Mouse (Mus musculus): ENCODE measurements around the gene Gabbr2. TPM values are rescaled to one million over a fixed set of nuclear protein-coding genes. Genes with fewer than 3 reads are reported as not detected.

Gabbr2 gene
- polyA plus RNA-seq, 1 experiment = not detected

- H3K4me3 ChIP-seq (ENCODE audit: low read depth, low read length) = no peak overlapping the region
- 0 out of 2 replicates have a peak, but pooled peaks cover 2% of the 10 kb centered on the region for H3K9me3 ChIP-seq (replicated peaks; ENCODE audit: control insufficient read depth, insufficient read depth, low read length, poor library complexity, severe bottlenecking)
- no peak overlapping the region for H3K27ac ChIP-seq (ENCODE audit: insufficient read depth, low read length)
- TF ChIP-seq CTCF (IDR thresholded peaks at IDR 0.05; ENCODE audit: low read depth, low read length) (no peak), POLR2A (IDR thresholded peaks at IDR 0.05; ENCODE audit: insufficient read depth, low read length) (no peak), EP300 (IDR thresholded peaks at IDR 0.05; ENCODE audit: insufficient read depth, low read depth, low read length) (no peak)
- H3K36me3 ChIP-seq (ENCODE audit: control insufficient read depth, insufficient read depth, low read length, poor library complexity, severe bottlenecking) = no peaks in the 10 kb centered on the region
- H3K9ac ChIP-seq (ENCODE audit: low read depth, poor library complexity, severe bottlenecking) = no peak overlapping the region
- no peaks in the 10 kb centered on the region for H3K4me1 ChIP-seq (ENCODE audit: control insufficient read depth, insufficient read depth, low read length)
- no peaks in the 10 kb centered on the region for H3K27me3 ChIP-seq (ENCODE audit: control insufficient read depth, insufficient read depth, low read length, poor library complexity, severe bottlenecking)
These were observed 146.6 kb downstream of the Gabbr2 start for GRCm38 (mm10) chr4:46844982-46845643.

GRCm38 (mm10) chr4:46844567-46844966, 147.1 kb downstream of the Gabbr2 start:
- no peaks in the 10 kb centered on the region for H3K4me1 ChIP-seq (ENCODE audit: control insufficient read depth, insufficient read depth, low read length)
- no peaks in the 10 kb centered on the region for H3K36me3 ChIP-seq (ENCODE audit: control insufficient read depth, insufficient read depth, low read length, poor library complexity, severe bottlenecking)
- no peak overlapping the region for H3K4me3 ChIP-seq (ENCODE audit: low read depth, low read length)
- TF ChIP-seq POLR2A (IDR thresholded peaks at IDR 0.05; ENCODE audit: insufficient read depth, low read length) (no peak), EP300 (IDR thresholded peaks at IDR 0.05; ENCODE audit: insufficient read depth, low read depth, low read length) (no peak), CTCF (IDR thresholded peaks at IDR 0.05; ENCODE audit: low read depth, low read length) (no peak)
- H3K9me3 ChIP-seq (replicated peaks; ENCODE audit: control insufficient read depth, insufficient read depth, low read length, poor library complexity, severe bottlenecking) = 0 out of 2 replicates have a peak, but pooled peaks cover 2% of the 10 kb centered on the region
- no peak overlapping the region for H3K27ac ChIP-seq (ENCODE audit: insufficient read depth, low read length)
- H3K9ac ChIP-seq (ENCODE audit: low read depth, poor library complexity, severe bottlenecking) = no peak overlapping the region
- H3K27me3 ChIP-seq (ENCODE audit: control insufficient read depth, insufficient read depth, low read length, poor library complexity, severe bottlenecking) = no peaks in the 10 kb centered on the region

- Histone ChIP-seq H3K9ac (ENCODE audit: low read depth, poor library complexity, severe bottlenecking) (no peak overlapping the region), H3K4me1 (ENCODE audit: control insufficient read depth, insufficient read depth, low read length) (no peaks in the 10 kb centered on the region), H3K9me3 (replicated peaks; ENCODE audit: control insufficient read depth, insufficient read depth, low read length, poor library complexity, severe bottlenecking) (0 out of 2 replicates have a peak, but pooled peaks cover 2% of the 10 kb centered on the region), H3K4me3 (ENCODE audit: low read depth, low read length) (no peak overlapping the region), H3K27me3 (ENCODE audit: control insufficient read depth, insufficient read depth, low read length, poor library complexity, severe bottlenecking) (no peaks in the 10 kb centered on the region), H3K36me3 (ENCODE audit: control insufficient read depth, insufficient read depth, low read length, poor library complexity, severe bottlenecking) (no peaks in the 10 kb centered on the region), H3K27ac (ENCODE audit: insufficient read depth, low read length) (no peak overlapping the region)
- TF ChIP-seq EP300 (IDR thresholded peaks at IDR 0.05; ENCODE audit: insufficient read depth, low read depth, low read length) (no peak), POLR2A (IDR thresholded peaks at IDR 0.05; ENCODE audit: insufficient read depth, low read length) (no peak), CTCF (IDR thresholded peaks at IDR 0.05; ENCODE audit: low read depth, low read length) (no peak)
These were observed 149.1 kb downstream of the Gabbr2 start for GRCm38 (mm10) chr4:46842596-46842995.

GRCm38 (mm10) chr4:46840146-46840545, 151.5 kb downstream of the Gabbr2 start:
- TF ChIP-seq EP300 (IDR thresholded peaks at IDR 0.05; ENCODE audit: insufficient read depth, low read depth, low read length) (no peak), CTCF (IDR thresholded peaks at IDR 0.05; ENCODE audit: low read depth, low read length) (no peak), POLR2A (IDR thresholded peaks at IDR 0.05; ENCODE audit: insufficient read depth, low read length) (no peak)
- no peak overlapping the region for H3K27ac ChIP-seq (ENCODE audit: insufficient read depth, low read length)
- H3K4me3 ChIP-seq (ENCODE audit: low read depth, low read length) = no peak overlapping the region
- no peaks in the 10 kb centered on the region for H3K36me3 ChIP-seq (ENCODE audit: control insufficient read depth, insufficient read depth, low read length, poor library complexity, severe bottlenecking)
- no peaks in the 10 kb centered on the region for H3K4me1 ChIP-seq (ENCODE audit: control insufficient read depth, insufficient read depth, low read length)
- no peaks in the 10 kb centered on the region for H3K9me3 ChIP-seq (replicated peaks; ENCODE audit: control insufficient read depth, insufficient read depth, low read length, poor library complexity, severe bottlenecking)
- no peak overlapping the region for H3K9ac ChIP-seq (ENCODE audit: low read depth, poor library complexity, severe bottlenecking)
- H3K27me3 ChIP-seq (ENCODE audit: control insufficient read depth, insufficient read depth, low read length, poor library complexity, severe bottlenecking) = no peaks in the 10 kb centered on the region

GRCm38 (mm10) chr4:46837362-46837761, 154.3 kb downstream of the Gabbr2 start:
- Histone ChIP-seq H3K27ac (ENCODE audit: insufficient read depth, low read length) (no peak overlapping the region), H3K4me1 (ENCODE audit: control insufficient read depth, insufficient read depth, low read length) (no peaks in the 10 kb centered on the region), H3K36me3 (ENCODE audit: control insufficient read depth, insufficient read depth, low read length, poor library complexity, severe bottlenecking) (no peaks in the 10 kb centered on the region), H3K27me3 (ENCODE audit: control insufficient read depth, insufficient read depth, low read length, poor library complexity, severe bottlenecking) (no peaks in the 10 kb centered on the region), H3K9me3 (replicated peaks; ENCODE audit: control insufficient read depth, insufficient read depth, low read length, poor library complexity, severe bottlenecking) (no peaks in the 10 kb centered on the region), H3K9ac (ENCODE audit: low read depth, poor library complexity, severe bottlenecking) (no peak overlapping the region), H3K4me3 (ENCODE audit: low read depth, low read length) (no peak overlapping the region)
- TF ChIP-seq POLR2A (IDR thresholded peaks at IDR 0.05; ENCODE audit: insufficient read depth, low read length) = no peak
- no peak for TF ChIP-seq EP300 (IDR thresholded peaks at IDR 0.05; ENCODE audit: insufficient read depth, low read depth, low read length)
- TF ChIP-seq CTCF (IDR thresholded peaks at IDR 0.05; ENCODE audit: low read depth, low read length) = no peak

- Histone ChIP-seq H3K4me1 (ENCODE audit: control insufficient read depth, insufficient read depth, low read length) (no peaks in the 10 kb centered on the region), H3K27me3 (ENCODE audit: control insufficient read depth, insufficient read depth, low read length, poor library complexity, severe bottlenecking) (no peaks in the 10 kb centered on the region), H3K36me3 (ENCODE audit: control insufficient read depth, insufficient read depth, low read length, poor library complexity, severe bottlenecking) (no peaks in the 10 kb centered on the region), H3K9me3 (replicated peaks; ENCODE audit: control insufficient read depth, insufficient read depth, low read length, poor library complexity, severe bottlenecking) (no peaks in the 10 kb centered on the region), H3K27ac (ENCODE audit: insufficient read depth, low read length) (no peak overlapping the region), H3K4me3 (ENCODE audit: low read depth, low read length) (no peak overlapping the region), H3K9ac (ENCODE audit: low read depth, poor library complexity, severe bottlenecking) (no peak overlapping the region)
- TF ChIP-seq EP300 (IDR thresholded peaks at IDR 0.05; ENCODE audit: insufficient read depth, low read depth, low read length) (no peak), POLR2A (IDR thresholded peaks at IDR 0.05; ENCODE audit: insufficient read depth, low read length) (no peak), CTCF (IDR thresholded peaks at IDR 0.05; ENCODE audit: low read depth, low read length) (no peak)
These were observed 155.6 kb downstream of the Gabbr2 start for GRCm38 (mm10) chr4:46836065-46836464.

All from ES-Bruce4 (cell line).